Mouse (Mus musculus): ENCODE measurements around the gene Epn2. TPM values are rescaled to one million over a fixed set of nuclear protein-coding genes. Genes with fewer than 3 reads are reported as not detected.
A peak's percentile ranks its signal among the peaks of the same experiment; 100 is the strongest.
"Not testable (repeated sequence)": the region's sequence is repeated elsewhere in the genome, so short reads cannot be mapped to it uniquely, and the experiment has no call there.

The Epn2 gene
- polyA plus RNA-seq, 1 experiment from 2014 or later = 28.0 TPM

GRCm38 (mm10) chr11:61584096-61584495 is 4.6 kb upstream of the Epn2 start:
- H3K27ac ChIP-seq (replicated peaks; ENCODE audit: low read depth, low read length) = no peak overlapping the region
- no peaks in the 10 kb centered on the region for H3K27me3 ChIP-seq (replicated peaks; ENCODE audit: control insufficient read depth, insufficient read depth, low read length)
- peaks cover 5% of the 10 kb centered on the region; the same call in 1 of the 2 replicates for H3K9me3 ChIP-seq (ENCODE audit: control insufficient read depth, low read length)
- no peak for DNase-seq (ENCODE audit: low spot score)
- H3K36me3 ChIP-seq (ENCODE audit: control insufficient read depth, insufficient read depth, low read length) = no peaks in the 10 kb centered on the region
- H3K4me2 ChIP-seq (ENCODE audit: low read depth, low read length) = no peak overlapping the region
- H3K4me1 ChIP-seq (ENCODE audit: control insufficient read depth, insufficient read depth, low read length) = no peaks in the 10 kb centered on the region
- WGBS = 69% methylated on average over 6 of the region's 6 CpGs
- no peak for ATAC-seq (ENCODE audit: low read depth)
- H3K4me3 ChIP-seq (ENCODE audit: low read depth, low read length) = no peak overlapping the region
- no peak overlapping the region for H3K9ac ChIP-seq (ENCODE audit: low read depth, low read length)

GRCm38 (mm10) chr11:61582808-61583207 is 3.3 kb upstream of the Epn2 start:
- H3K4me3 ChIP-seq (ENCODE audit: low read depth, low read length); H3K27me3 ChIP-seq (replicated peaks; ENCODE audit: control insufficient read depth, insufficient read depth, low read length); H3K36me3 ChIP-seq (ENCODE audit: control insufficient read depth, insufficient read depth, low read length); ATAC-seq (ENCODE audit: low read depth); H3K4me2 ChIP-seq (ENCODE audit: low read depth, low read length); DNase-seq (ENCODE audit: low spot score); H3K9me3 ChIP-seq (ENCODE audit: control insufficient read depth, low read length); H3K4me1 ChIP-seq (ENCODE audit: control insufficient read depth, insufficient read depth, low read length); H3K9ac ChIP-seq (ENCODE audit: low read depth, low read length); H3K27ac ChIP-seq (replicated peaks; ENCODE audit: low read depth, low read length): not testable (repeated sequence)
- 95% methylated on average over 4 of the region's 5 CpGs for WGBS

- WGBS = 74% methylated on average over 7 of the region's 7 CpGs
- peaks cover 8% of the 10 kb centered on the region for H3K4me1 ChIP-seq (ENCODE audit: control insufficient read depth, insufficient read depth, low read length)
- H3K9me3 ChIP-seq (ENCODE audit: control insufficient read depth, low read length) = peaks cover 5% of the 10 kb centered on the region; the same call in 1 of the 2 replicates
- H3K36me3 ChIP-seq (ENCODE audit: control insufficient read depth, insufficient read depth, low read length) = no peaks in the 10 kb centered on the region
- ATAC-seq (ENCODE audit: low read depth) (no peak), DNase-seq (ENCODE audit: low spot score) (no peak)
- no peaks in the 10 kb centered on the region for H3K27me3 ChIP-seq (replicated peaks; ENCODE audit: control insufficient read depth, insufficient read depth, low read length)
- peak overlapping the region; percentile 78 for H3K4me2 ChIP-seq (ENCODE audit: low read depth, low read length)
- no peak overlapping the region for H3K9ac ChIP-seq (ENCODE audit: low read depth, low read length)
- H3K4me3 ChIP-seq (ENCODE audit: low read depth, low read length) = peak overlapping the region; percentile 88
- peak overlapping the region; percentile 84; the same call in 1 of the 2 replicates for H3K27ac ChIP-seq (replicated peaks; ENCODE audit: low read depth, low read length)
Observed at GRCm38 (mm10) chr11:61579878-61580381, 443 bp upstream of the Epn2 start.

- Histone ChIP-seq H3K27ac (replicated peaks; ENCODE audit: low read depth, low read length) (peak overlapping the region; percentile 84), H3K9ac (ENCODE audit: low read depth, low read length) (peak overlapping the region; percentile 89), H3K36me3 (ENCODE audit: control insufficient read depth, insufficient read depth, low read length) (no peaks in the 10 kb centered on the region), H3K4me2 (ENCODE audit: low read depth, low read length) (peak overlapping the region; percentile 78), H3K4me3 (ENCODE audit: low read depth, low read length) (peak overlapping the region; percentile 88), H3K9me3 (ENCODE audit: control insufficient read depth, low read length) (peaks cover 5% of the 10 kb centered on the region; the same call in 1 of the 2 replicates), H3K4me1 (ENCODE audit: control insufficient read depth, insufficient read depth, low read length) (peaks cover 8% of the 10 kb centered on the region), H3K27me3 (replicated peaks; ENCODE audit: control insufficient read depth, insufficient read depth, low read length) (no peaks in the 10 kb centered on the region)
- WGBS = 2% methylated on average over 17 of the region's 17 CpGs
- DNase-seq (ENCODE audit: low spot score) = peak; percentile 30
- peak; percentile 26 for ATAC-seq (ENCODE audit: low read depth)
Observed at GRCm38 (mm10) chr11:61578541-61578982, 925 bp downstream of the Epn2 start.

GRCm38 (mm10) chr11:61577991-61578390 is 1.5 kb downstream of the Epn2 start:
- Histone ChIP-seq H3K27ac (replicated peaks; ENCODE audit: low read depth, low read length) (no peak overlapping the region), H3K4me3 (ENCODE audit: low read depth, low read length) (peak overlapping the region; percentile 88), H3K4me2 (ENCODE audit: low read depth, low read length) (peak overlapping the region; percentile 78), H3K4me1 (ENCODE audit: control insufficient read depth, insufficient read depth, low read length) (peaks cover 8% of the 10 kb centered on the region), H3K27me3 (replicated peaks; ENCODE audit: control insufficient read depth, insufficient read depth, low read length) (no peaks in the 10 kb centered on the region), H3K36me3 (ENCODE audit: control insufficient read depth, insufficient read depth, low read length) (no peaks in the 10 kb centered on the region), H3K9me3 (ENCODE audit: control insufficient read depth, low read length) (peaks cover 5% of the 10 kb centered on the region; the same call in 1 of the 2 replicates), H3K9ac (ENCODE audit: low read depth, low read length) (peak overlapping the region; percentile 89)
- ATAC-seq (ENCODE audit: low read depth) (no peak), DNase-seq (ENCODE audit: low spot score) (no peak)
- 8% methylated on average over 5 of the region's 5 CpGs for WGBS

DNA sequence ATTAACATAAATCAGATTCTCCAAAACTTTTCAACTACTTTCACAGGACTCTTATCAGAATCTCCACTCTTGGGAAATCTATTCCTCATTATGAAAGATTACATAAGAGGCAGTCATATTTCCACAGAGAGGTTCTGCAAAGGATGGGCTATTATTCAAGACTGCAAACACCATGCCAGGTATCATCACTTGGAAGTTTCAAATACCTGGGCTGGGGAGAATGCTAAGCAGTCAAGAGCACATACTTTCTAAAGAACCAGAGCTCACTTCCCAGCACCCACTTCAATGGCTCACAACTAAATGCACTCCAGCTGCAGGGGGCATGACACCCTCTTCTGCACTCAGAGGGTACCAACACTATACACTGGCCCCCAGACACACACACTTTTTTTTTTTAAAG is 2.1 kb downstream of the Epn2 start:
- Histone ChIP-seq H3K4me2 (ENCODE audit: low read depth, low read length) (peak overlapping the region; percentile 78), H3K9me3 (ENCODE audit: control insufficient read depth, low read length) (peaks cover 5% of the 10 kb centered on the region; the same call in 1 of the 2 replicates), H3K9ac (ENCODE audit: low read depth, low read length) (no peak overlapping the region), H3K4me1 (ENCODE audit: control insufficient read depth, insufficient read depth, low read length) (peaks cover 8% of the 10 kb centered on the region), H3K27ac (replicated peaks; ENCODE audit: low read depth, low read length) (no peak overlapping the region), H3K27me3 (replicated peaks; ENCODE audit: control insufficient read depth, insufficient read depth, low read length) (no peaks in the 10 kb centered on the region), H3K4me3 (ENCODE audit: low read depth, low read length) (peak overlapping the region; percentile 88; the same call in 1 of the 2 replicates), H3K36me3 (ENCODE audit: control insufficient read depth, insufficient read depth, low read length) (no peaks in the 10 kb centered on the region)
- ATAC-seq (ENCODE audit: low read depth) (no peak), DNase-seq (ENCODE audit: low spot score) (no peak)

- H3K36me3 ChIP-seq (ENCODE audit: control insufficient read depth, insufficient read depth, low read length) = no peaks in the 10 kb centered on the region
- H3K9me3 ChIP-seq (ENCODE audit: control insufficient read depth, low read length) = no peaks in the 10 kb centered on the region
- H3K27ac ChIP-seq (replicated peaks; ENCODE audit: low read depth, low read length) = no peak overlapping the region
- no peak overlapping the region for H3K4me2 ChIP-seq (ENCODE audit: low read depth, low read length)
- DNase-seq (ENCODE audit: low spot score) (no peak), ATAC-seq (ENCODE audit: low read depth) (no peak)
- no peaks in the 10 kb centered on the region for H3K27me3 ChIP-seq (replicated peaks; ENCODE audit: control insufficient read depth, insufficient read depth, low read length)
- H3K4me3 ChIP-seq (ENCODE audit: low read depth, low read length) = no peak overlapping the region
- peaks cover 8% of the 10 kb centered on the region for H3K4me1 ChIP-seq (ENCODE audit: control insufficient read depth, insufficient read depth, low read length)
- 90% methylated on average over 4 of the region's 4 CpGs for WGBS
- H3K9ac ChIP-seq (ENCODE audit: low read depth, low read length) = no peak overlapping the region
Observed at GRCm38 (mm10) chr11:61573266-61573665, 6.2 kb downstream of the Epn2 start.

GRCm38 (mm10) chr11:61571225-61571624 is 8.3 kb downstream of the Epn2 start:
- DNase-seq (ENCODE audit: low spot score) (no peak), ATAC-seq (ENCODE audit: low read depth) (no peak)
- no peak overlapping the region for H3K4me2 ChIP-seq (ENCODE audit: low read depth, low read length)
- no peaks in the 10 kb centered on the region for H3K27me3 ChIP-seq (replicated peaks; ENCODE audit: control insufficient read depth, insufficient read depth, low read length)
- H3K4me1 ChIP-seq (ENCODE audit: control insufficient read depth, insufficient read depth, low read length) = no peaks in the 10 kb centered on the region
- 82% methylated on average over 3 of the region's 3 CpGs for WGBS
- no peak overlapping the region for H3K27ac ChIP-seq (replicated peaks; ENCODE audit: low read depth, low read length)
- no peaks in the 10 kb centered on the region for H3K36me3 ChIP-seq (ENCODE audit: control insufficient read depth, insufficient read depth, low read length)
- H3K4me3 ChIP-seq (ENCODE audit: low read depth, low read length) = no peak overlapping the region
- H3K9me3 ChIP-seq (ENCODE audit: control insufficient read depth, low read length) = no peaks in the 10 kb centered on the region
- no peak overlapping the region for H3K9ac ChIP-seq (ENCODE audit: low read depth, low read length)

GRCm38 (mm10) chr11:61569671-61570070 is 9.8 kb downstream of the Epn2 start:
- no peak for DNase-seq (ENCODE audit: low spot score)
- H3K36me3 ChIP-seq (ENCODE audit: control insufficient read depth, insufficient read depth, low read length) = no peaks in the 10 kb centered on the region
- H3K4me1 ChIP-seq (ENCODE audit: control insufficient read depth, insufficient read depth, low read length) = peaks cover 5% of the 10 kb centered on the region; the same call in 1 of the 2 replicates
- no peaks in the 10 kb centered on the region for H3K9me3 ChIP-seq (ENCODE audit: control insufficient read depth, low read length)
- no peak for ATAC-seq (ENCODE audit: low read depth)
- no peak overlapping the region for H3K4me3 ChIP-seq (ENCODE audit: low read depth, low read length)
- no peak overlapping the region for H3K9ac ChIP-seq (ENCODE audit: low read depth, low read length)
- no peak overlapping the region for H3K27ac ChIP-seq (replicated peaks; ENCODE audit: low read depth, low read length)
- H3K4me2 ChIP-seq (ENCODE audit: low read depth, low read length) = no peak overlapping the region
- no peaks in the 10 kb centered on the region for H3K27me3 ChIP-seq (replicated peaks; ENCODE audit: control insufficient read depth, insufficient read depth, low read length)
- 83% methylated on average over 1 of the region's 1 CpGs for WGBS

Data from embryonic facial prominence, embryonic 14.5 days (tissue).